Mouse (Mus musculus) C2C12 (cell line): ENCODE measurements at regions not wholly inside any gene's neighbourhood (a gene's known extent, or its start where the extent isn't known, plus 50 kb on each side); places are given as distances from the start of the nearest gene placed in this dataset.

Experiments used
- CEBPB ChIP-seq: IDR thresholded peaks from one replicate; pipeline ENCODE4 v1.6.1; 2011; ENCODE audit warnings: low read depth, mild to moderate bottlenecking, control low read depth, moderate library complexity
- CTCF ChIP-seq: IDR thresholded peaks from one replicate; pipeline ENCODE4 v1.5.1; 2011; ENCODE audit not compliant: control insufficient read depth, insufficient read depth, insufficient read length
- FOSL1 ChIP-seq: IDR thresholded peaks from one replicate; pipeline ENCODE4 v1.8.0; 2011; ENCODE audit warnings: mild to moderate bottlenecking, low read length; ENCODE audit not compliant: poor library complexity, insufficient read depth, severe bottlenecking
- MAX ChIP-seq: IDR thresholded peaks from one replicate; pipeline ENCODE4 v1.6.1; 2011; ENCODE audit warnings: mild to moderate bottlenecking, control low read depth
- MYOG ChIP-seq: IDR thresholded peaks from one replicate; pipeline ENCODE4 v1.6.1; 2011; ENCODE audit not compliant: control insufficient read depth, insufficient read length; ENCODE audit errors: extremely low read depth
- USF1 ChIP-seq: IDR thresholded peaks from one replicate; pipeline ENCODE4 v1.6.1; 2011; ENCODE audit warnings: low read depth, mild to moderate bottlenecking, control low read depth, moderate library complexity

- TF ChIP-seq CTCF (no peak), USF1 (no peak), MAX (no peak), FOSL1 (no peak), MYOG (no peak), CEBPB (no peak)
These were observed 52.3 kb downstream of the Rplp1 start for GRCm38 (mm10) chr9:61862071-61862480.
